Mouse (Mus musculus) liver, adult 2 months (tissue): ENCODE results near the gene Sbp.

Source experiments
- CTCF ChIP-seq: fragments of 200-500 bp; IDR thresholded peaks from 2 replicates; pipeline ENCODE4 v1.5.1; 2011; ENCODE audit warnings: low read depth, low read length, control low read depth
- POLR2A ChIP-seq: fragments of 200-500 bp; IDR thresholded peaks from 2 replicates; pipeline ENCODE4 v1.6.1; 2011; ENCODE audit warnings: low read length, control low read depth; ENCODE audit not compliant: insufficient read depth; ENCODE audit errors: extremely low read depth

GRCm38 (mm10) chr17:23924531-23925007, 16.9 kb upstream of the Sbp start:
- TF ChIP-seq CTCF = no peak
- TF ChIP-seq POLR2A = peak; percentile 71; the same call in 1 of the 2 replicates
